Mouse (Mus musculus): ENCODE data around the gene Lurap1l. TPM values are rescaled to one million over a fixed set of nuclear protein-coding genes. Genes with fewer than 3 reads are reported as not detected.

Gene Lurap1l
- polyA plus RNA-seq, 1 experiment = not detected

DNA sequence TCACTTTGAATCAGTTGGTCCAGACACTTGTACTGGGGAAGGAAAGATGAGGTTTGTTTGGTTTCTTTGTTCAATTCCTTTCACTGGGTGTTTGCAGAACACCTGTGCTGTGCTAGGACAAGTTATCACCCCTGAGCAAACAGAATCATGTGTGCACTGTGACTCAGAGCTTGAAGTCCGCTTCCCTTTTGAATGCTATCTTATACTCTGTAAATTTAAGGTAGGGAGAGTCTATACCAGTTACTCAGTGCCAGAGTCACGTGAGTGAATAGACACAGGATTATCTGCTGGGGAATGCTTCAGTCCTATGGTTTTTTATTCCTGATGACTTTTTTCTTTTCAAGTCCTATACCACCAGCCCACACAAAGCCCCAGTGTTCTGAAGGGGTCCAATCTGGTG lies 39.3 kb downstream of the Lurap1l start:
- WGBS = 84% methylated on average over 2 of the region's 2 CpGs
- H3K4me1 ChIP-seq (ENCODE audit: control insufficient read depth, insufficient read depth, low read length) = no peaks in the 10 kb centered on the region
- no peak for TF ChIP-seq POLR2A (IDR thresholded peaks at IDR 0.05; ENCODE audit: insufficient read depth, low read depth, low read length)
- no peak for TF ChIP-seq CTCF (IDR thresholded peaks at IDR 0.05; ENCODE audit: insufficient read depth, low read depth, low read length)
- H3K4me3 ChIP-seq (ENCODE audit: insufficient read depth, low read depth, low read length) = no peak overlapping the region
- H3K27ac ChIP-seq (ENCODE audit: insufficient read depth, low read depth, low read length) = no peak overlapping the region

DNA sequence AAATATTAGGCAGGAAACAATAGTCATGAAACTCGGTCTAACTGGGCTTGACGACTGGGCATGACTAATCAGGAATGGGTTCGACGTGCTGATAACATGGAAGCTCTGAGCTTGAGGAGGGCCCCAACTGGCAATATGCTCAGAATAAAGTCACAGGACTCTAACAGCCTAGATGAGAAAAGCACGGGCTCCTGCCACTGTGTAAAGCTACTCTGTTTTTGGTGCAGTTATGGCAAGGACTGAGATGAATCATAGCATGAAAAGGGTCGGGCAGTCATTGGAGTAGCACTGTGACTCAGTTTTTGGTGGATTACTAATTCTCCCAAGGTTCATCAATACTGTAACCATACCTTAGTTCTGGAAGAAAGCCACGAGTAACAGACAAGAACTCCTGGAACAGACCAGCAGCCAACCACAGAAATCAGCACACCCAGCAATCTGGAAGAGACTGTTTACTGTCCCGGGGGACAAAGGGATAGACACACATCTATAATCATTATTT lies 39.9 kb downstream of the Lurap1l start:
- TF ChIP-seq POLR2A (IDR thresholded peaks at IDR 0.05; ENCODE audit: insufficient read depth, low read depth, low read length) (no peak), CTCF (IDR thresholded peaks at IDR 0.05; ENCODE audit: insufficient read depth, low read depth, low read length) (no peak)
- 62% methylated on average over 8 of the region's 8 CpGs for WGBS
- Histone ChIP-seq H3K27ac (ENCODE audit: insufficient read depth, low read depth, low read length) (no peak overlapping the region), H3K4me3 (ENCODE audit: insufficient read depth, low read depth, low read length) (no peak overlapping the region), H3K4me1 (ENCODE audit: control insufficient read depth, insufficient read depth, low read length) (no peaks in the 10 kb centered on the region)

- no peak overlapping the region for H3K27ac ChIP-seq (ENCODE audit: insufficient read depth, low read depth, low read length)
- 70% methylated on average over 1 of the region's 1 CpGs for WGBS
- TF ChIP-seq CTCF (IDR thresholded peaks at IDR 0.05; ENCODE audit: insufficient read depth, low read depth, low read length) (no peak), POLR2A (IDR thresholded peaks at IDR 0.05; ENCODE audit: insufficient read depth, low read depth, low read length) (no peak)
- no peaks in the 10 kb centered on the region for H3K4me1 ChIP-seq (ENCODE audit: control insufficient read depth, insufficient read depth, low read length)
- H3K4me3 ChIP-seq (ENCODE audit: insufficient read depth, low read depth, low read length) = no peak overlapping the region
Measured at GRCm38 (mm10) chr4:80952653-80953052, 42.2 kb downstream of the Lurap1l start.

GRCm38 (mm10) chr4:80955942-80956341 lies 45.5 kb downstream of the Lurap1l start:
- H3K4me3 ChIP-seq (ENCODE audit: insufficient read depth, low read depth, low read length) = no peak overlapping the region
- WGBS = 70% methylated on average over 2 of the region's 2 CpGs
- no peak for TF ChIP-seq POLR2A (IDR thresholded peaks at IDR 0.05; ENCODE audit: insufficient read depth, low read depth, low read length)
- no peak for TF ChIP-seq CTCF (IDR thresholded peaks at IDR 0.05; ENCODE audit: insufficient read depth, low read depth, low read length)
- no peak overlapping the region for H3K27ac ChIP-seq (ENCODE audit: insufficient read depth, low read depth, low read length)
- no peaks in the 10 kb centered on the region for H3K4me1 ChIP-seq (ENCODE audit: control insufficient read depth, insufficient read depth, low read length)

GRCm38 (mm10) chr4:80967526-80967925 lies 57.1 kb downstream of the Lurap1l start:
- no peak overlapping the region for H3K27ac ChIP-seq (ENCODE audit: insufficient read depth, low read depth, low read length)
- no peak overlapping the region for H3K4me3 ChIP-seq (ENCODE audit: insufficient read depth, low read depth, low read length)
- 94% methylated on average over 17 of the region's 17 CpGs for WGBS
- no peaks in the 10 kb centered on the region for H3K4me1 ChIP-seq (ENCODE audit: control insufficient read depth, insufficient read depth, low read length)
- TF ChIP-seq POLR2A (IDR thresholded peaks at IDR 0.05; ENCODE audit: insufficient read depth, low read depth, low read length) (no peak), CTCF (IDR thresholded peaks at IDR 0.05; ENCODE audit: insufficient read depth, low read depth, low read length) (no peak)

DNA sequence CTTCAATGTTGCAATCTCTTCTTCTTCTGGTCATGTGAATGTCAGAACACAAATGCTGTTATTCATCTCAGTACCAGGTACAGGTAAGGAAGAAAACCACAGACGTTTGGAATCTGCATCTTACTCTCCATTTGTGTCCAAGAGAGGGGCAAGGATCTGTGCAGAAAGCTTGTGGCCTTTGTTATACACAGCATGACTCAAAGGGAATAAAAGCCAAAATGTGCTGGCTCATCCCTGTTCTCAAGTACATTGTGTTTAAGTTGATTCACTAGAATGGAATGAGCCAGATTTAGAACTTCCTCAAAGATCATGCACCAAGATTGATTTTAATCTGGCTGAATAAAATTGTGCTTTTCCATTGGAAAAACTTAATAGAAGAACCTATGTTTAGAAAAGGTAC lies 61.4 kb downstream of the Lurap1l start:
- no peak overlapping the region for H3K4me3 ChIP-seq (ENCODE audit: insufficient read depth, low read depth, low read length)
- no peak for TF ChIP-seq CTCF (IDR thresholded peaks at IDR 0.05; ENCODE audit: insufficient read depth, low read depth, low read length)
- no peak for TF ChIP-seq POLR2A (IDR thresholded peaks at IDR 0.05; ENCODE audit: insufficient read depth, low read depth, low read length)
- 17% methylated on average over 1 of the region's 1 CpGs for WGBS

GRCm38 (mm10) chr4:80973896-80974295 lies 63.5 kb downstream of the Lurap1l start:
- Histone ChIP-seq H3K27ac (ENCODE audit: insufficient read depth, low read depth, low read length) (no peak overlapping the region), H3K4me3 (ENCODE audit: insufficient read depth, low read depth, low read length) (no peak overlapping the region), H3K4me1 (ENCODE audit: control insufficient read depth, insufficient read depth, low read length) (no peaks in the 10 kb centered on the region)
- TF ChIP-seq CTCF (IDR thresholded peaks at IDR 0.05; ENCODE audit: insufficient read depth, low read depth, low read length) = no peak
- no peak for TF ChIP-seq POLR2A (IDR thresholded peaks at IDR 0.05; ENCODE audit: insufficient read depth, low read depth, low read length)

More for the DNA sequence above, 61.4 kb downstream of the Lurap1l start:
- Histone ChIP-seq H3K4me1 (ENCODE audit: control insufficient read depth, insufficient read depth, low read length) (no peaks in the 10 kb centered on the region), H3K27ac (ENCODE audit: insufficient read depth, low read depth, low read length) (no peak overlapping the region)

DNA sequence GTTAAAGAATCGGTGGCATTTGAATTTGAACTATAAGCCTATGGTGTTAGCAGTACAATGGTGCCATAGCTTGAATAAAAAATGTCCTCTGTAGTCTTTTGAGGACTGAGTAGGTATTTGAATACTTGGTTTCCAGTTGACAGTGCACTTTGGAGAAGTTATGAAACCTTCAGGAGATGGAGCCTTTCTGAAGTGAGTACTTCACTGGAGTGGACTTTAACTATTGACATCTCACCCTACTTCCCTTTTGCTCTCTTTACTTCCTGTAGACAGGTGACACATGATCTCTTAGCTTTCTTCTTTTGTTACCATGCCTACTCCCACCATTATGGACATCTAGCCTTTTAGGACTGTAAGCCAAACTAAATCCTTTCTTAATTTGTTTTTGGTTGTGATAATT lies 80.4 kb downstream of the Lurap1l start:
- WGBS = 85% methylated on average over 1 of the region's 1 CpGs
- no peak overlapping the region for H3K27ac ChIP-seq (ENCODE audit: insufficient read depth, low read depth, low read length)
- H3K4me1 ChIP-seq (ENCODE audit: control insufficient read depth, insufficient read depth, low read length) = no peaks in the 10 kb centered on the region
- H3K4me3 ChIP-seq (ENCODE audit: insufficient read depth, low read depth, low read length) = no peak overlapping the region
- TF ChIP-seq POLR2A (IDR thresholded peaks at IDR 0.05; ENCODE audit: insufficient read depth, low read depth, low read length) = no peak

DNA sequence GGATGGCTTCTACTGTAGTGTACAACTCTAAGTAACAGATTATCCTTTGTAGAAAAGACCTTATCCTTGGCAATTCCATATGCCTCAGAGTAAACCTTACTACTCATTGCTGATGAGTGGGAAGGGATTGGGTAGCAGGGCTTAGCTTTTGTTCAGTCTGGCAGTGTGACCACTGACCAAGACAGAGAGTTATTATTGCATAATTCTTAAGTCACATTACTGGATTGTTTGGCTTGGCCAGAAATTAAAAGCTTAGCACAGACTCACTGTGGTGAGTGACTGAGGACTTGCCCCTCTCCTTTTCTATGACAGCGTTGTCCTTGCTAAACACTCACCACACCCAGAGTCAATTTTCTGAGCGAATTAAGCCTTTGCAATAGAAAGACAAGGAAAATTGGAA lies 93.1 kb downstream of the Lurap1l start:
- H3K4me3 ChIP-seq (ENCODE audit: insufficient read depth, low read depth, low read length) = no peak overlapping the region
- no peaks in the 10 kb centered on the region for H3K4me1 ChIP-seq (ENCODE audit: control insufficient read depth, insufficient read depth, low read length)
- H3K27ac ChIP-seq (ENCODE audit: insufficient read depth, low read depth, low read length) = no peak overlapping the region
- 24% methylated on average over 2 of the region's 2 CpGs for WGBS
- no peak for TF ChIP-seq POLR2A (IDR thresholded peaks at IDR 0.05; ENCODE audit: insufficient read depth, low read depth, low read length)
- TF ChIP-seq CTCF (IDR thresholded peaks at IDR 0.05; ENCODE audit: insufficient read depth, low read depth, low read length) = no peak

Other genes starting within 250 kb of the Lurap1l start
- not detected in 2 replicates for gene Tyrp1, start 76.5 kb upstream of the Lurap1l start, polyA plus RNA-seq (2012; ENCODE audit: insufficient read depth, insufficient read length, low replicate concordance, missing spikeins)

All from olfactory bulb, adult 2 months (tissue).